Mouse (Mus musculus): ENCODE results near the gene Zfp853. TPM values are rescaled to one million over a fixed set of nuclear protein-coding genes. Genes with fewer than 3 reads are reported as not detected.

Gene Zfp853
- total and polyA plus RNA-seq, 3 experiments: 0.08 to 0.14 TPM; not detected in 1

DNA sequence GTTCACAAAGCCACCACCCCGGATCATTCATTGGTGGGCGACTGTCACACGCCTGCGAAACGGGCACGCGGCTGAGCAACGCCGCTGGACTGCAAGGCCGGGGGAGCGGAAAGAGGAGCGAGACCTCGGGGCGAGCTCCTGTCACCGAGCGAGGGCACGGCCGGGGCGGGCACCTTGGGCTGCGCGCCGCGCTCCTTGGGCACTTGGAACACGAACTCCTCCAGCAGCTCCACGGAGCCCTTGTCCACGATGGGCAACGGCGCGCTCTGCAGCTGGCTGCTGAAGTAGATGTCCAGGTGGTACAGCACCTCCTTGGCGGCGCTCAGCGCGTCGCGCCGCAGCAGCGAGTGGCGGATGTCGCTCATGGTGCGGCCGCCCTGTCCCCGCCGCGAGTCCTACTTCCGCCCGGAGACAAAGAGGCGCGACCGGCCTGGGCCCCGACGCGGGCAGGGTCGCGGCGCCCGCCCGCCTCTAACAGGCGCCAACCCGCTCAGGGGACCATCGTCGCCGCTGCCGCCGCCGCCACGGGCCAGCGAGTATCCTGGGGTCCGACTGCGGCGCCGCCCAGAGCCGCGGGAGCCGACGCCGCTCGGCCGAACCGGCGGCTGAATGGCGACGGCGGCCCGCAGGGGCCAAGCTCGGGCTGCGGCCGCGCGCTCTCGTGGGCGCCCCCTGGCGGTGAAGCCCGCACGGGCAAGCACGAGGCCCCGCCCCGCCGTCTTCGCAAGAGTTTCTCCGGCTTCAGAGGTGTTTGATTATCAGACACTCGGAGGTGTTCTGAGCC is 21.5 kb upstream of the Zfp853 start, which contains the start of gene E130309D02Rik (continued):
- peak; percentile 52 to 99 (median 84); a peak in 5 of 6 replicates for TF ChIP-seq CTCF (IDR thresholded peaks at IDR 0.05 in 2 of 3, conservative IDR thresholded peaks at IDR 0.05 in 1 of 3; ENCODE audit: control insufficient read depth in 1 of 3, insufficient read depth in 1 of 3, low read depth in 2 of 3, low read length in 3 of 3, poor library complexity in 1 of 3, severe bottlenecking in 1 of 3)
- no peak; the same call in 1 of the 2 replicates for TF ChIP-seq KAT2A (conservative IDR thresholded peaks at IDR 0.05; ENCODE audit: low read depth, low read length)
- TF ChIP-seq TBP (IDR thresholded peaks at IDR 0.05; ENCODE audit: low read depth, low read length): 0 out of 2 replicates have a peak, but pooled peaks have one; percentile 35

DNA sequence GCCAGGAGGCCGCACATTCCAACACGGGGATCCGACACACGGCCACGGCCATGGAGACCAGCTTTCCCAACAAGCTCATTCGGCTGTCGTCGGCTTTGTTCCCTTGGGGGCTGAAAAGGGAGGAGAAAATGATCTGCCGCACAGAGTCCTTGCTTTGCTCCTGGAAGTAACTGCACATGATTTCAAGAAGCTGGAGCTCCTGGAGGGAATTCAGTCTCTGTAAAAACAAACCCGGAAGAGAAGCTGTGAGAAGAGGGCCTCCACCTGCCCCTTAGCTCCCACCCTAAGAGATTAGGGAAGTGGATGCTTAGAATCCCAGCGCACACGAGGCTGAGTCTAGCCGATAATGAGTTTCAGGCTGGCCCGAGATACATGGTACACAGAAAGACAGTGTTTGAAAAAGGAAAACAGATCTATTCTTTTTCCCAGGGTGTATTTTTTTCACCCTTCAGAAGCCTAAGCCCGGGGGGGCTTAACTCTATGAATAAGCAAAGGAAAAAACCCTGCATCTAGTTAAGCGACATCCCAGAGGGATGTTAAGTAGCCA is 20.8 kb upstream of the Zfp853 start:
- Histone ChIP-seq H3K4me1 (ENCODE audit: control insufficient read depth in 1 of 2, insufficient read depth in 2 of 2, low read length in 2 of 2) (peaks cover 0 to 10% of the 10 kb centered on the region in 2 experiments; a peak in 1 of 4 replicates), H3K4me3 (ENCODE audit: control insufficient read depth in 1 of 2, insufficient read depth in 1 of 2, low read depth in 2 of 2, low read length in 2 of 2) (peak overlapping the region; percentile 76 to 91), H3K27ac (ENCODE audit: control insufficient read depth, low read depth, low read length) (peak overlapping the region; percentile 89), H3K9me3 (replicated peaks; ENCODE audit: insufficient read depth, low read length) (no peaks in the 10 kb centered on the region), H3K79me2 (ENCODE audit: control insufficient read depth, insufficient read depth, low read length, poor library complexity) (peaks cover 52% of the 10 kb centered on the region), H3K27me3 (ENCODE audit: control insufficient read depth in 1 of 2, insufficient read depth in 2 of 2, low read length in 2 of 2) (no peaks in the 10 kb centered on the region), H3K9ac (ENCODE audit: control insufficient read depth, low read depth, low read length, poor library complexity, severe bottlenecking) (peak overlapping the region; percentile 98), H3K36me3 (ENCODE audit: control insufficient read depth in 1 of 2, insufficient read depth in 2 of 2, low read length in 2 of 2) (peaks cover 12 to 18% of the 10 kb centered on the region in 2 experiments)
- DNase-seq (ENCODE audit: low read depth, low spot score): peak; percentile 87
- TF ChIP-seq ZKSCAN1 (IDR thresholded peaks at IDR 0.05; ENCODE audit: low read depth, low read length) (no peak), TCF12 (IDR thresholded peaks at IDR 0.05; ENCODE audit: low read depth, low read length) (no peak), MYC (IDR thresholded peaks at IDR 0.05; ENCODE audit: low read depth, low read length) (peak; percentile 89), NRF1 (IDR thresholded peaks at IDR 0.05; ENCODE audit: insufficient read depth, low read depth, low read length, poor library complexity, severe bottlenecking) (no peak), RAD21 (IDR thresholded peaks at IDR 0.05; ENCODE audit: low read depth, low read length) (no peak), MAX (IDR thresholded peaks at IDR 0.05; ENCODE audit: low read length) (peak; percentile 69), GABPA (IDR thresholded peaks at IDR 0.05; ENCODE audit: low read depth, low read length) (no peak), CTCF (IDR thresholded peaks at IDR 0.05 in 2 of 3, conservative IDR thresholded peaks at IDR 0.05 in 1 of 3; ENCODE audit: control insufficient read depth in 1 of 3, insufficient read depth in 1 of 3, low read depth in 2 of 3, low read length in 3 of 3, poor library complexity in 1 of 3, severe bottlenecking in 1 of 3) (no peak), CHD2 (IDR thresholded peaks at IDR 0.05; ENCODE audit: low read length) (no peak), GATA1 (IDR thresholded peaks at IDR 0.05; ENCODE audit: low read depth, low read length) (peak; percentile 43), TAL1 (IDR thresholded peaks at IDR 0.05; ENCODE audit: low read length) (peak; percentile 55; the same call in 1 of the 2 replicates), NELFE (IDR thresholded peaks at IDR 0.05; ENCODE audit: low read depth, low read length) (no peak), ETS1 (IDR thresholded peaks at IDR 0.05; ENCODE audit: low read depth, low read length) (0 out of 2 replicates have a peak, but pooled peaks have one; percentile 16), TBP (IDR thresholded peaks at IDR 0.05; ENCODE audit: low read depth, low read length) (peak; percentile 60), ELF1 (IDR thresholded peaks at IDR 0.05; ENCODE audit: low read depth, low read length) (peak; percentile 86), SIN3A (IDR thresholded peaks at IDR 0.05; ENCODE audit: low read length) (peak; percentile 73), POLR2A (IDR thresholded peaks at IDR 0.05; ENCODE audit: control insufficient read depth in 1 of 2, insufficient read depth in 1 of 2, low read depth in 1 of 2, low read length in 2 of 2, poor library complexity in 1 of 2) (peak in 1 of 2 experiments; percentile 59; a peak in 1 of 4 replicates), ZC3H11A (IDR thresholded peaks at IDR 0.05; ENCODE audit: low read depth, low read length) (no peak), MXI1 (IDR thresholded peaks at IDR 0.05; ENCODE audit: low read depth, low read length) (peak; percentile 72; the same call in 1 of the 2 replicates), JUND (IDR thresholded peaks at IDR 0.05; ENCODE audit: low read depth, low read length) (no peak)

Measured in MEL (cell line).